Mouse (Mus musculus): ENCODE measurements at regions not wholly inside any gene's neighbourhood (a gene's known extent, or its start where the extent isn't known, plus 50 kb on each side); places are given as distances from the start of the nearest gene placed in this dataset.

- no peak for TF ChIP-seq TCF12 (IDR thresholded peaks at IDR 0.05; ENCODE audit: low read depth, low read length)
- TF ChIP-seq SMC3 (IDR thresholded peaks at IDR 0.05; ENCODE audit: low read depth, low read length) = no peak
- TF ChIP-seq HCFC1 (IDR thresholded peaks at IDR 0.05; ENCODE audit: low read depth, low read length) = no peak
- no peak for TF ChIP-seq CTCF (conservative IDR thresholded peaks at IDR 0.05 in 1 of 2, IDR thresholded peaks at IDR 0.05 in 1 of 2; ENCODE audit: low read depth in 2 of 2, low read length in 2 of 2)
- TF ChIP-seq POLR2A (IDR thresholded peaks at IDR 0.05; ENCODE audit: low read depth, low read length) = no peak
- TF ChIP-seq ETS1 (conservative IDR thresholded peaks at IDR 0.05; ENCODE audit: low read depth, low read length) = no peak
These were observed 324.0 kb downstream of the Mtx2 start for GRCm38 (mm10) chr2:75149562-75149961.
